Mouse (Mus musculus): Measurements from ENCODE around the gene Fdxr. TPM values are rescaled to one million over a fixed set of nuclear protein-coding genes. Genes with fewer than 3 reads are reported as not detected.

Gene Fdxr
- polyA plus RNA-seq, 1 experiment from 2014 or later = 16.3 TPM

DNA sequence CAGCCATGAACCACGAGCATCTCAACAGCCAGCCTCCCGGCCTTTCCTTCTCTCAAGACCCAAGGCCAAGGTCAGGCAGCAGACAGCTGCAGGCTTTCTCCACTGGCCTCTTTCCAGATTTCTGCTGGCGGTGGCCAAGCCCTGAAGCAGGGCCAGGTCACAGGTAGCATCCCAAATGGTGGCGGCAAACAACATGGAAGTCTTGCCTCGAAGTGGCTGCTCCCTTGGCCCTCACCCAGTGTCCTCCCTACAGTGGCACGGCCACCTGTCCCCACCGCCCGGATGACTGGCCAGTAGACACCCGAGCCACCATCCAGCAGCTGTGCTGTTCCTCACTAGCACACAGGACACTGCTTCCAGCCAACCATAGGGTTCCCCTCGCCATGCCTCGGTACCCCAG is 35.4 kb downstream of the Fdxr start:
- DNase-seq (ENCODE audit: extremely low spot score, low spot score) = no peak
- H3K36me3 ChIP-seq (replicated peaks) = peaks cover 26% of the 10 kb centered on the region
- 92% methylated on average over 11 of the region's 11 CpGs for WGBS
- peaks cover 17% of the 10 kb centered on the region for H3K27me3 ChIP-seq (ENCODE audit: poor library complexity, severe bottlenecking)
- no peak overlapping the region for H3K4me3 ChIP-seq
- peak overlapping the region; percentile 27; the same call in 1 of the 2 replicates for H3K27ac ChIP-seq
- H3K4me1 ChIP-seq = peaks cover 28% of the 10 kb centered on the region
- H3K9me3 ChIP-seq = no peaks in the 10 kb centered on the region

DNA sequence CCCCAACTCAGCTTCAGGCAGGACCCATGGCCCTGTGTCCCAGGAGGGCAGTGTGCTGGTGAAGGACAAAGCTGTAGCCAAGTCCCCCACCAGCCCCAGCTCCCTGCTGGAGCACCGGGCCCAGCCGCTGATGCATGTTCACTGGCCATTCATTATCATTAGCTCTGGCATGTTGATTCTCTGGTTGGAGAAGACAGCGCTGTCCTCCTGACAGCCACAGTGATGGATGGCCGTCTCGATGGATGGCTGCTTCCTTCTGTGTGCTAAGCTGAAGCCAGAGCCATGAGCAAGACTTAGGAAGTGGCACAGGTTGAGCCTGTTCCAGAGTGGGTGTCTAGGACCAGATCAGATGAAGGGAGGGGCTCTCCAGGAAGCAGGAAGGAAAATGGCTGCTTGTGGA is 40.3 kb downstream of the Fdxr start:
- peak overlapping the region; percentile 60; the same call in 1 of the 2 replicates for H3K27ac ChIP-seq
- 74% methylated on average over 5 of the region's 5 CpGs for WGBS
- 0 out of 2 replicates have a peak, but pooled peaks cover 3% of the 10 kb centered on the region for H3K36me3 ChIP-seq (replicated peaks)
- no peak for DNase-seq (ENCODE audit: extremely low spot score, low spot score)
- peaks cover 26% of the 10 kb centered on the region for H3K27me3 ChIP-seq (ENCODE audit: poor library complexity, severe bottlenecking)
- no peaks in the 10 kb centered on the region for H3K9me3 ChIP-seq
- H3K4me3 ChIP-seq = no peak overlapping the region
- peaks cover 57% of the 10 kb centered on the region for H3K4me1 ChIP-seq

DNA sequence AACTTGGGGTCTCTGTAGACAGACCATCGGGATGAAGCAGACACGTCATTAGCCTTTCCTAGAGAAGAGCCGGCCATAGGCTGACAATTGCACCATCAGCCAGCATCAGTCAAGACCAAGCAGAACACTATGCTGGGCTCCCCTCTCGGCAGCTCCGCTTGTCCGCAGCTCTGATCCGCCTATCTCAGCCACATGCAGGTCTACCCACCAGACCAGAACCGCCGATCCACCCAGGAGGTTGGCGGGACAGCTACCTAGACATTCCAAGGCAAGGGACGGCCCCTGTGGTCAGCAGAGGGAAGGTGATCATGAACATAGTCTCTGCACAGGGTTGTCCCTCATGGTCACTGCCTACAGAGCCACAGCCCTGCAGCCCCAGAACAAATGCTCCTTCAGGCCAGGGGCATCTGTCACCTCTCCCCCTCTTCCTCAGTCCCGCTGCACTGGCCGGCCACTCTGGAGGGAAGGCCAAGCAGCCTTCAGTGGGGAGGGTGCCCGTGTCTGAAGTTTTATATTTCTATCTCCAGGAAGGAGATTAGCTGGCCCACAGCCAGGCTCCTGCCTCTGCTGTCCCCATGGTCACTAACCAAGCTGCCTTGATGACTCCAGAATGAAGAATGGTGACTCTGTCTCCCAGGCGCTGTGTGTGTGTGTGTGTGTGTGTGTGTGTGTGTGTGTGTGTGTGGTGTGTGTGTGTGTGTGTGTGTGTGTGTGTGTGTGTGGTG is 42.4 kb downstream of the Fdxr start:
- Histone ChIP-seq H3K27me3 (ENCODE audit: poor library complexity, severe bottlenecking) (peaks cover 39% of the 10 kb centered on the region), H3K9me3 (no peaks in the 10 kb centered on the region), H3K4me1 (peaks cover 66% of the 10 kb centered on the region), H3K36me3 (replicated peaks) (0 out of 2 replicates have a peak, but pooled peaks cover under 1% of the 10 kb centered on the region), H3K27ac (peak overlapping the region; percentile 58), H3K4me3 (no peak overlapping the region)
- no peak for DNase-seq (ENCODE audit: extremely low spot score, low spot score)
- 86% methylated on average over 15 of the region's 15 CpGs for WGBS

DNA sequence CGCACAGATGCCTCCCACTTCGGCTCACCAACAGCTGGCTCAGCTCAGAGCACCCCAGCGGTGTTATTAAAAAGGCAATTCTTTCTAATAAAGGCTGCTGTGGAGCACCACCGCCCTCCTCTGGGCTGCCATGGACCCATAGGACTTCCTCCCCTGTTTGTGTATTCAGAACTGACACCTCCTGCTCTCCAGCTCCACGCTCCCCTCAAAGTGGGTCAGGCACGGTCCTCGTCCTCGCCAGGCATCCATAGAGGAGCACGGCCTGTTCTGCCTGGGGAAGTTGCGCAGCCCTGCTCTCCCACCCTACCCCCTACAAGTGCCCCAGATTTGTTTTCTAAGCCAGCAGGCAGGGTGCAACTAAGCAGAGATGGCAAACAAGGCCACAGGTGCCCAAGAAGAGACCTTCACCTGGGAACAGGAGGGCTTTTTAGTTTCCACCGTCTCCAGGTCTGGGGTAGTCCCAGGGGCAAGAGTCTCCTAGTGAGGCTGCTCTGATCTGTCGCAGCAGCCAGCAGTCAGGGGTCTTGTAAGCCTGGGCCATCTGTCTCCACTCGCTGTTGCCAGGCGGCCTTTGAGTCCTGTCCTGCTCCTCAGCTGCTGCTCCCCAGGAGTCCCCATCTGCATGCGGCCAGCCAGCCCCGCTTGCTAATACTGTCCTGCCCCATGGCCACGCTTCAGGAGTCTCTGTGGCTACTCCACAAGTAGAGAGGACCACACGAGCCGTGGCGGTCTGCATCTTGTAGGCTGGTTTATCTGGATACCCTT is 43.1 kb downstream of the Fdxr start:
- H3K36me3 ChIP-seq (replicated peaks) = no peaks in the 10 kb centered on the region
- H3K9me3 ChIP-seq = no peaks in the 10 kb centered on the region
- DNase-seq (ENCODE audit: extremely low spot score, low spot score) = no peak
- peaks cover 74% of the 10 kb centered on the region for H3K4me1 ChIP-seq
- peaks cover 46% of the 10 kb centered on the region for H3K27me3 ChIP-seq (ENCODE audit: poor library complexity, severe bottlenecking)
- no peak overlapping the region for H3K4me3 ChIP-seq
- peak overlapping the region; percentile 58; the same call in 1 of the 2 replicates for H3K27ac ChIP-seq
- 55% methylated on average over 20 of the region's 20 CpGs for WGBS

DNA sequence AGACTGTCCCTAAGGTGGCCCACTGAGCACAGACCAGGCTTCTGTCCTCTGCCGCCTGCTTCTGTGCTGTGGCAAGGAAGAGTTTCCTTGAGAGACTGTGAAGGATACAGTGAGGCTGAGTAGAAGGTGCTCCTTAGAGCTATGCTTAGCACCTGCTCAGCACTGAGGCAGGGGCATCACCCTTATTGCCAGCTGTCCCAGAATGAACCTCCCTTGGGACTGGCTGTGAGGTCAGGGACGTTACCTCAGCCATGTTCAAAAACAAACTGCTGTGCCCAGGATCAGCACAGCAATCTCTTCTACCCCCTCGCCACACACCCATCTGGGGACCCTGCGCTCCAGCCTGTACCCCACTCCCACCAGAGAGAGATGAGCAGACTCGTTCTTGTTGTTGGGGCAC is 44.0 kb downstream of the Fdxr start:
- 81% methylated on average over 5 of the region's 5 CpGs for WGBS
- Histone ChIP-seq H3K4me3 (no peak overlapping the region), H3K9me3 (no peaks in the 10 kb centered on the region), H3K36me3 (replicated peaks) (no peaks in the 10 kb centered on the region), H3K27ac (0 out of 2 replicates have a peak overlapping the region, but pooled peaks have one; percentile 58), H3K27me3 (ENCODE audit: poor library complexity, severe bottlenecking) (peaks cover 53% of the 10 kb centered on the region), H3K4me1 (peaks cover 82% of the 10 kb centered on the region)
- DNase-seq (ENCODE audit: extremely low spot score, low spot score) = no peak

DNA sequence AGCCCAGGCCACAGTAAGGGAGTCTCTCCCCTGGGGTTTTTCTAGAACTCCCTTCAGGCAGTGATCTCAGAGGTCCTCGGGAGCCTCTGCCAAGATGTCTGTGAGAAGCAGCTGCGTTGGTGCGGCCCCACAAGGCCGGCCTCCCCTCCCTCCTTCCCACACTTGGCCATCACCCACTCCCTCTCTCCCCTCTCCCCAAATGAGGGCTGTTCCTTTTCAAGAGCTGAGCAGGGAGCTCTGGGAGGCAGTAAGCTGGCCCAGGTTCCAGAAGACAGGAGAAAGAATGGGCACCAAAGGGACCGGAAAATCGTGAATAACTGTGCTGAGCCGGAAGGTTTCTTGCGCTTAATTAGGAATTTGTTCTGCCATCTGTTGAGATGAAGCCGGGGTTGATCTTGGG is 44.9 kb downstream of the Fdxr start:
- peaks cover 91% of the 10 kb centered on the region for H3K4me1 ChIP-seq
- no peak overlapping the region for H3K4me3 ChIP-seq
- 52% methylated on average over 9 of the region's 9 CpGs for WGBS
- no peaks in the 10 kb centered on the region for H3K36me3 ChIP-seq (replicated peaks)
- peak overlapping the region; percentile 40 for H3K27ac ChIP-seq
- H3K27me3 ChIP-seq (ENCODE audit: poor library complexity, severe bottlenecking) = peaks cover 57% of the 10 kb centered on the region
- H3K9me3 ChIP-seq = no peaks in the 10 kb centered on the region
- no peak for DNase-seq (ENCODE audit: extremely low spot score, low spot score)

DNA sequence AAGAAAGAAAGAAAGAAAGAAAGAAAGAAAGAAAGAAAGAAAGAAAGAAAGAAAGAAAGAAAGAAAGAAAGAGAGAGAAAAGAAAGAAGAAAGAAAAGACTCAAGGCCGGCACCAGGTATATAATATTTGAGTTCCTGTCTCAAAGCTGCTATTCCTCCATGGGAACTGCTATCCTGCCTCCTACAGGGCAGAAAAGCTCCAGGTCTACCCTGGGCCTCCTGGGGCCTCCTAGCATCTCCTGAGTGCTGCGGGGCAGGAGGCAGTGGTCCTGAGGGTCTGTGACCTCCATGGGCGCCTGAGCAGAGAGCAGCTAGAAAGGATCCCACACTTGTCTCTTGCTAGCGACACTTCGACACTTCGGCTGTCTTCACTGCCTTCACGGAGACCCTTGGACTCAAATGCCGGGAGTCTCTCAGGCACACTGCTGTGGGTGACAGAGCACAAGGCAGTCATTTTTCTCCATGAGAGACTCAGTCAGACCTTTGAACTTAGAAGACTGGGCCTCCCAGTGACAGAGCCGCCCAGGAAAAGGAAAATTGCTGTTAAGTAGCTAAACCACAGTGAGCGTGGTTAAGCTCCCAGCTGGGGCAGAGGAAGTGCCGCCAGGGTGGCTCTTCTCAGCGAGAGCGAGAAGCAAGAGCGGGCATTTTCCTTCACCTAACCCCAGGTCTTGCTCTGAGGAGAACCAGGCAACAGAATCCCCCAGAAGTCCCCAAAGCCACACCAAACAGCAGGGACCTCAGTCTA is 45.5 kb downstream of the Fdxr start:
- 58% methylated on average over 14 of the region's 14 CpGs for WGBS
- peaks cover 91% of the 10 kb centered on the region for H3K4me1 ChIP-seq
- no peak overlapping the region for H3K4me3 ChIP-seq
- H3K9me3 ChIP-seq = no peaks in the 10 kb centered on the region
- peaks cover 63% of the 10 kb centered on the region for H3K27me3 ChIP-seq (ENCODE audit: poor library complexity, severe bottlenecking)
- DNase-seq (ENCODE audit: extremely low spot score, low spot score) = no peak
- H3K36me3 ChIP-seq (replicated peaks) = no peaks in the 10 kb centered on the region
- H3K27ac ChIP-seq = peak overlapping the region; percentile 40

DNA sequence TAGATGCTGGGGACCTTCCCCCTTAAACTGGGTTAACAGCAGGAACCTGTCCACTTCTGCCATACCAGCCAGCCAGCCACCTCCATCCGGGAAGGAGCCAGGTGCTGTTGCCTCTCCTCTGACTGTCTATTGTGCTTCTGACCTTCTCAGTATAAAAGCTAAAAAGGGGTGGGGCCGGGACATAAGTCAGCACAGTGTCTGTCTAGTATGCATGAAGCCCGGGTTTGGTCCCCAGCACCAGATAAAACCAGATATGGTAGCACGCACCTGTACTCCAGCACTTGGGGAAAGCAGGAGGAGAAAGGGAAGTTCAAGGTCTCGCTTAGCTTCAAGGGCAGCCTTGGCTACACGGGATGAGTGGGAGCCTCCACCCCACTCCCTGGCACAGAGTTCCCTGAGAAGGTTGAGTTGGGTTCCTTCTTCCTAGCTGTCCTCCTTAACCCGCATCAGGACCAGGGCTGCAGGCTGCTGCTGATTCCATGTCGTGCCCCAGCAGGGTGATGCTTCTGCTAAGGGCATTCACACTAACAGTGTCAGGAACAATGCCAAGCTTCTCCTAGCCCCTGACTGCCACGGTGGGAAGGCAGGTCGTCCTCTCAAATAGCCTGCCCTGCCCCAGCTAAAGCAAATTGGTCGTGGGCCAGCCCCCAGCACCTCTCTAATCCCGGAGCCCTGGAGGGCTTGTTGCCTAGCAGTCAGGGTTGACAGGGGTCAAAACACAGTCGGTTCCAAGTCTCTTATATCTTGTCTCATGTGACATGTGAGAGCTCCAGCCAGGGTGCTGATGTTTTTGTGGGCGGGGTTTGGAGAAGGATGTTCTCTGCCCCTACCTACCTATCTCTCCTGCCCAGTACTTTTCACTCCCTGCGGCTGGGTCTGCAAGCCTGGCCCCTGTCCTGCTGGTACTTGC is 47.6 kb downstream of the Fdxr start:
- H3K27ac ChIP-seq = no peak overlapping the region
- 47% methylated on average over 15 of the region's 15 CpGs for WGBS

DNA sequence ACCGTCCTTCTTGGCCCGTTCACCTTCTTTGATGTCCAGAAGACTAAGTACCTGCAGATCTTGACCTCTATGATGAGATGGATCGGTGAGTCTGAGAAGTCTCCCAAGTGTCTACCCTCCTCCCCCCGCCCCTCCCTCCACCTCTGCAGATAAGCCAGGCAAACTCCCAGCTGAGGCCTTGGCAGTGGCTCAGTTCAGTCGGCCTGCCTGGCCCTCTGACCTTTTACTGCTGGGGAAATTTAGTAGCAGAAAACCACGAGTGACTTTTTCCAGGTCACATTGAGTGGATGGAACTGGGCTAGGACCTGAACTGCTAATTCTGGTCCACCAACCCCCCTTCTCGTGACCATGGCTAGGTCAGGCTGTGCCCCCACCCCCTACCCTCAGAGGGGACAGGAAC is 48.4 kb downstream of the Fdxr start:
- Histone ChIP-seq H3K27ac (0 out of 2 replicates have a peak overlapping the region, but pooled peaks have one; percentile 66), H3K9me3 (no peaks in the 10 kb centered on the region), H3K4me1 (peaks cover 89% of the 10 kb centered on the region), H3K4me3 (no peak overlapping the region; the same call in 1 of the 2 replicates), H3K36me3 (replicated peaks) (no peaks in the 10 kb centered on the region), H3K27me3 (ENCODE audit: poor library complexity, severe bottlenecking) (peaks cover 57% of the 10 kb centered on the region)
- 72% methylated on average over 7 of the region's 7 CpGs for WGBS
- DNase-seq (ENCODE audit: extremely low spot score, low spot score) = no peak

More for the DNA sequence above, 47.6 kb downstream of the Fdxr start:
- Histone ChIP-seq H3K4me3 (no peak overlapping the region), H3K4me1 (peaks cover 94% of the 10 kb centered on the region), H3K36me3 (replicated peaks) (no peaks in the 10 kb centered on the region), H3K9me3 (no peaks in the 10 kb centered on the region), H3K27me3 (ENCODE audit: poor library complexity, severe bottlenecking) (peaks cover 60% of the 10 kb centered on the region)
- DNase-seq (ENCODE audit: extremely low spot score, low spot score) = no peak

DNA sequence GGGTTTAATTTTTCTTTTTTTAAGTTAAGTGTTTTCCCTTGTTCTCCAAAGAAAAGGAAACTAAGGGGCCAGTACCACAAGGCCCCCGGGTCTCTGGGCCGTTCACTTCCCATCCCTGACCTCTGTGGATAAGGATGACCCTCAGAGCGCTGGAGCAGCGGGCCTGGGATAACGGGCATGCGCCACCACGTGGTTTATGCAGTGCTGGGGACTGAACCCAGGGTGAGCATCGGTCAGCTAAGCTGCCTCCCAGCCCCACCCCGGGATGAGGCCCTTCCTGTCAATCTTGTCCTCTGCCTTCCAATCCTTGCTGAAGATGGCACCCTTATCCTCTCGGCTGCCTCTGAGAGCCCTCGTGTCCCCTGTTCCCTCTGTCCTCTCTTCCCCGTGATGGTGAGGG is 49.2 kb downstream of the Fdxr start:
- H3K9me3 ChIP-seq = no peaks in the 10 kb centered on the region
- peaks cover 89% of the 10 kb centered on the region for H3K4me1 ChIP-seq
- H3K27ac ChIP-seq = peak overlapping the region; percentile 66; the same call in 1 of the 2 replicates
- 20% methylated on average over 12 of the region's 12 CpGs for WGBS
- no peak for DNase-seq (ENCODE audit: extremely low spot score, low spot score)
- H3K4me3 ChIP-seq = no peak overlapping the region
- H3K27me3 ChIP-seq (ENCODE audit: poor library complexity, severe bottlenecking) = peaks cover 54% of the 10 kb centered on the region
- H3K36me3 ChIP-seq (replicated peaks) = no peaks in the 10 kb centered on the region

DNA sequence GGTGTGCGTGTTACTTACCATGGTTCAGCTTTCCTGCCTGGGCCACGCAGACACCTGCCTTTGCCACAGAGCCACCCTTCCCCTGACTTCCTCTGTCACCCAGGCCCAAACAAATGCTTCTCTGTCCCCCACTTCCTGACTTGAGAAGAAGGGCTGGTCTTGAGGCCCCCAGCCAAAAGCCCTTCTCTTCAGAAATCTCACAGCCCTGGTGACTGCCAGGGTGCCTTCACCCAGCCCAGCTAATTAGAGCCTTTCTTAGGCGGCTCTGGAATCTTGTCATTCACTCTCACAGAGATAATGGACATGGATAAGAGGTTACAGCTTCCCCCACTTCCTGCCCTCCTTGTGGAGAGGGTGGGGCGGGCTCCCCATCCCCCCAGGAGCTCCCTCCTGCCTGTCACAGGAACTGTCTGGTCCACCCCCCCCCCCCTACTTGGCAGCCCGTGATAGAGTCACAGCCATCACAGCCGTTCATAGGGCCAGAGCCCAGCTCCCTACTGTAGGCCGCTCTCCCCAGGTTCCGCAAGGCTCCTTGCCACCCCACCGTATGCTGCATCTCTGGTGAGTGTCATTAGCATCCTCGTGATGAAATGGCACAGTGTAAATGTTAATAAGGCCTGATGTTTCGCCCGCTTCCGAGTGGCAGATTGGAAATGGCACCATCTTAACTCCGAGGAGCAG is 49.9 kb downstream of the Fdxr start:
- Histone ChIP-seq H3K4me1 (peaks cover 89% of the 10 kb centered on the region), H3K27me3 (ENCODE audit: poor library complexity, severe bottlenecking) (peaks cover 51% of the 10 kb centered on the region), H3K27ac (peak overlapping the region; percentile 66), H3K9me3 (no peaks in the 10 kb centered on the region), H3K4me3 (no peak overlapping the region), H3K36me3 (replicated peaks) (no peaks in the 10 kb centered on the region)
- 41% methylated on average over 13 of the region's 14 CpGs for WGBS
- DNase-seq (ENCODE audit: extremely low spot score, low spot score) = no peak

Measured in forebrain, embryonic 10.5 days (tissue).